Mouse (Mus musculus) hindbrain, embryonic 11.5 days (tissue): ENCODE results near the gene Igsf10. TPM values are rescaled to one million over a fixed set of nuclear protein-coding genes. Genes with fewer than 3 reads are reported as not detected.

Experiments used
- polyA plus RNA-seq: library from polyadenylated mRNA; unstranded; fragments of >200 nt; fragmentation: Nextera tagmentation; extraction: Ambion mirVana; gene quantifications from 2 replicates; pipeline ENCODE4 v1.2.1, GENCODE M21; 2014

Igsf10 gene
- polyA plus RNA-seq, 1 experiment from 2014 or later, result 4.3 TPM

Other genes starting within 250 kb of the Igsf10 start
- gene Gpr171, start 242.6 kb downstream of the Igsf10 start, polyA plus RNA-seq, result 1.1 and 1.4 TPM in 2 replicates
- 1.3 and 3.5 TPM in 2 replicates for gene P2ry14, start 190.8 kb downstream of the Igsf10 start, polyA plus RNA-seq
- gene Gpr87, start 149.3 kb downstream of the Igsf10 start, polyA plus RNA-seq, result 0.10 TPM in 1 of 2 replicates, not detected in the other
- gene P2ry13, start 133.5 kb downstream of the Igsf10 start, polyA plus RNA-seq, result 1.0 and 1.4 TPM in 2 replicates
- gene P2ry12, start 81.5 kb downstream of the Igsf10 start, polyA plus RNA-seq, result 3.9 and 4.3 TPM in 2 replicates